Mouse (Mus musculus) midbrain, embryonic 14.5 days (tissue): ENCODE measurements around the gene Gm14214. TPM values are rescaled to one million over a fixed set of nuclear protein-coding genes. Genes with fewer than 3 reads are reported as not detected.
A peak's percentile ranks its signal among the peaks of the same experiment; 100 is the strongest.

Source experiments
- ATAC-seq: fragments of 200-750 bp; cut with Nextera tagmentation; 2 replicates; pipeline ENCODE4 v1.8.0; 2017; ENCODE audit warnings: moderate number of reproducible peaks, moderate library complexity; ENCODE audit not compliant: low FRiP score, low TSS enrichment
- DNase-seq: peaks from one replicate; pipeline ENCODE4 v3.0.0-alpha.2; 2015
- H3K27ac ChIP-seq: fragments of 300-500 bp; sonication (generic); replicated peaks from 2 replicates; pipeline ENCODE4 v1.5.1; 2014; ENCODE audit warnings: mild to moderate bottlenecking, low read depth, low read length, moderate library complexity
- H3K27me3 ChIP-seq: fragments of 300-500 bp; sonication (generic); 2 replicates; pipeline ENCODE4 v1.6.1; 2014; ENCODE audit warnings: low read length, control low read depth, mixed read lengths; ENCODE audit not compliant: control insufficient read depth, insufficient read depth
- H3K36me3 ChIP-seq: fragments of 300-500 bp; sonication (generic); 2 replicates; pipeline ENCODE4 v1.6.1; 2014; ENCODE audit warnings: low read length, control low read depth; ENCODE audit not compliant: control insufficient read depth, insufficient read depth
- H3K4me1 ChIP-seq: fragments of 300-500 bp; sonication (generic); 2 replicates; pipeline ENCODE4 v1.6.1; 2014; ENCODE audit warnings: mild to moderate bottlenecking, antibody characterized with exemption, low read length, control low read depth; ENCODE audit not compliant: control insufficient read depth, insufficient read depth
- H3K4me2 ChIP-seq: fragments of 300-500 bp; sonication (generic); 2 replicates; pipeline ENCODE4 v1.6.1; 2014; ENCODE audit warnings: mild to moderate bottlenecking, low read length, moderate library complexity
- H3K4me3 ChIP-seq: fragments of 300-500 bp; sonication (generic); replicated peaks from 2 replicates; pipeline ENCODE4 v1.5.1; 2014; ENCODE audit warnings: low read depth, low read length
- H3K9ac ChIP-seq: fragments of 300-500 bp; sonication (generic); replicated peaks from 2 replicates; pipeline ENCODE4 v1.6.1; 2014; ENCODE audit warnings: mild to moderate bottlenecking, low read length, moderate library complexity
- H3K9me3 ChIP-seq: fragments of 300-500 bp; sonication (generic); 2 replicates; pipeline ENCODE4 v1.6.1; 2016; ENCODE audit warnings: low read length, control low read depth, mixed read lengths; ENCODE audit not compliant: control insufficient read depth
- WGBS: fragments of 180-500 bp; shearing (Covaris S2); extraction: QIAGEN DNeasy Blood & Tissue Kit; methylation state at CpG from one replicate; pipeline ENCODE4 v1.1.7; 2014; 5-methylcytosine and 5-hydroxymethylcytosine counted together
- polyA plus RNA-seq: library from polyadenylated mRNA; unstranded; fragments of >200 nt; fragmentation: Nextera tagmentation; extraction: Ambion mirVana; gene quantifications from 2 replicates; pipeline ENCODE4 v1.2.1, GENCODE M21; 2014

The Gm14214 gene
- not detected in 2 replicates for polyA plus RNA-seq

- Histone ChIP-seq H3K27ac (no peak within 1 kb of the TSS), H3K9ac (no peak within 1 kb of the TSS), H3K4me3 (no peak within 1 kb of the TSS), H3K4me1 (no peaks in the 10 kb centered on the region), H3K36me3 (no peaks in the 10 kb centered on the region), H3K27me3 (no peaks in the 10 kb centered on the region), H3K9me3 (no peaks in the 10 kb centered on the region), H3K4me2 (no peak within 1 kb of the TSS)
- DNase-seq, result no peak
- no peak for ATAC-seq
Measured at GRCm38 (mm10) chr2:154769930-154770329, at the start of gene Gm14214. Gene Gm14214 (minus strand): TSS chr2:154770030.

GRCm38 (mm10) chr2:154818599-154818998 lies 48.8 kb upstream of the Gm14214 start:
- Histone ChIP-seq H3K9ac (no peak overlapping the region), H3K4me1 (peaks cover 16% of the 10 kb centered on the region), H3K27ac (no peak overlapping the region), H3K27me3 (no peaks in the 10 kb centered on the region), H3K9me3 (no peaks in the 10 kb centered on the region), H3K36me3 (no peaks in the 10 kb centered on the region), H3K4me2 (no peak overlapping the region), H3K4me3 (no peak overlapping the region)
- ATAC-seq (no peak), DNase-seq (no peak)
- WGBS, result 82% methylated on average over 1 of the region's 1 CpGs

- 32% methylated on average over 1 of the region's 1 CpGs for WGBS
- ATAC-seq (no peak), DNase-seq (peak; percentile 67)
- Histone ChIP-seq H3K27ac (peak overlapping the region; percentile 52; the same call in 1 of the 2 replicates), H3K4me3 (no peak overlapping the region), H3K36me3 (no peaks in the 10 kb centered on the region), H3K4me2 (peak overlapping the region; percentile 11; the same call in 1 of the 2 replicates), H3K9ac (0 out of 2 replicates have a peak overlapping the region, but pooled peaks have one; percentile 20), H3K9me3 (no peaks in the 10 kb centered on the region), H3K4me1 (peaks cover 16% of the 10 kb centered on the region), H3K27me3 (no peaks in the 10 kb centered on the region)
Measured at GRCm38 (mm10) chr2:154817788-154818187, 48.0 kb upstream of the Gm14214 start.

- Histone ChIP-seq H3K27ac (peak overlapping the region; percentile 52), H3K4me2 (peak overlapping the region; percentile 11)
- DNase-seq, result peak; percentile 55
Measured at GRCm38 (mm10) chr2:154817089-154817488, 47.3 kb upstream of the Gm14214 start.

GRCm38 (mm10) chr2:154813426-154813825 lies 43.6 kb upstream of the Gm14214 start:
- Histone ChIP-seq H3K4me2 (no peak overlapping the region), H3K36me3 (no peaks in the 10 kb centered on the region), H3K27me3 (no peaks in the 10 kb centered on the region), H3K4me3 (no peak overlapping the region), H3K9ac (no peak overlapping the region), H3K27ac (no peak overlapping the region), H3K9me3 (no peaks in the 10 kb centered on the region), H3K4me1 (peaks cover 16% of the 10 kb centered on the region)
- ATAC-seq, result no peak
- 91% methylated on average over 2 of the region's 2 CpGs for WGBS
- no peak for DNase-seq

More at GRCm38 (mm10) chr2:154817089-154817488, 47.3 kb upstream of the Gm14214 start:
- no peaks in the 10 kb centered on the region for H3K36me3 ChIP-seq
- no peaks in the 10 kb centered on the region for H3K27me3 ChIP-seq
- H3K9me3 ChIP-seq, result no peaks in the 10 kb centered on the region
- peaks cover 16% of the 10 kb centered on the region for H3K4me1 ChIP-seq
- WGBS, result 39% methylated on average over 3 of the region's 3 CpGs
- no peak overlapping the region for H3K4me3 ChIP-seq
- 0 out of 2 replicates have a peak overlapping the region, but pooled peaks have one; percentile 20 for H3K9ac ChIP-seq
- no peak for ATAC-seq

- no peak for ATAC-seq
Measured at GRCm38 (mm10) chr2:154810821-154811220, 41.0 kb upstream of the Gm14214 start.

GRCm38 (mm10) chr2:154809107-154809762 lies 39.4 kb upstream of the Gm14214 start:
- Histone ChIP-seq H3K4me2 (no peak overlapping the region), H3K4me1 (no peaks in the 10 kb centered on the region), H3K9ac (no peak overlapping the region), H3K4me3 (no peak overlapping the region), H3K36me3 (no peaks in the 10 kb centered on the region), H3K27ac (no peak overlapping the region), H3K9me3 (no peaks in the 10 kb centered on the region), H3K27me3 (no peaks in the 10 kb centered on the region)
- 100% methylated on average over 1 of the region's 1 CpGs for WGBS
- ATAC-seq (no peak), DNase-seq (no peak)

More at GRCm38 (mm10) chr2:154810821-154811220, 41.0 kb upstream of the Gm14214 start:
- Histone ChIP-seq H3K9me3 (no peaks in the 10 kb centered on the region), H3K4me3 (no peak overlapping the region), H3K4me1 (no peaks in the 10 kb centered on the region), H3K36me3 (no peaks in the 10 kb centered on the region), H3K4me2 (no peak overlapping the region), H3K9ac (no peak overlapping the region), H3K27me3 (no peaks in the 10 kb centered on the region), H3K27ac (no peak overlapping the region)
- WGBS, result 81% methylated on average over 1 of the region's 1 CpGs
- no peak for DNase-seq

- no peak overlapping the region for H3K27ac ChIP-seq
- WGBS, result 68% methylated on average over 1 of the region's 1 CpGs
- ATAC-seq, result no peak
- no peak overlapping the region for H3K4me3 ChIP-seq
- H3K36me3 ChIP-seq, result no peaks in the 10 kb centered on the region
- H3K27me3 ChIP-seq, result no peaks in the 10 kb centered on the region
- H3K9ac ChIP-seq, result no peak overlapping the region
- no peak overlapping the region for H3K4me2 ChIP-seq
- no peaks in the 10 kb centered on the region for H3K4me1 ChIP-seq
- no peak for DNase-seq
- H3K9me3 ChIP-seq, result no peaks in the 10 kb centered on the region
Measured at GRCm38 (mm10) chr2:154807689-154808088, 37.9 kb upstream of the Gm14214 start.

- no peaks in the 10 kb centered on the region for H3K4me1 ChIP-seq
- WGBS, result 79% methylated on average over 4 of the region's 4 CpGs
- H3K4me2 ChIP-seq, result no peak overlapping the region
- H3K27me3 ChIP-seq, result no peaks in the 10 kb centered on the region
- no peak for ATAC-seq
- no peak overlapping the region for H3K27ac ChIP-seq
- no peak for DNase-seq
- H3K36me3 ChIP-seq, result no peaks in the 10 kb centered on the region
- H3K9ac ChIP-seq, result no peak overlapping the region
- H3K4me3 ChIP-seq, result no peak overlapping the region
- H3K9me3 ChIP-seq, result no peaks in the 10 kb centered on the region
Measured at GRCm38 (mm10) chr2:154803845-154804244, 34.0 kb upstream of the Gm14214 start.
